Mouse (Mus musculus) kidney, embryonic 14.5 days (tissue): ENCODE results near the gene Dusp5. TPM values are rescaled to one million over a fixed set of nuclear protein-coding genes. Genes with fewer than 3 reads are reported as not detected.

Experiments used
- ATAC-seq: fragments of 200-750 bp; cut with Nextera tagmentation; 2 replicates; pipeline ENCODE4 v1.8.0; 2017; ENCODE audit warnings: moderate number of reproducible peaks, mild to moderate bottlenecking, moderate TSS enrichment, moderate library complexity; ENCODE audit not compliant: low FRiP score, low TSS enrichment
- H3K27ac ChIP-seq: fragments of 300-500 bp; sonication (generic); 2 replicates; pipeline ENCODE4 v1.5.1; 2014; ENCODE audit warnings: low read depth, mild to moderate bottlenecking, low read length, moderate library complexity, mixed read lengths
- H3K27me3 ChIP-seq: fragments of 300-500 bp; sonication (generic); 2 replicates; pipeline ENCODE4 v1.6.1; 2014; ENCODE audit warnings: mild to moderate bottlenecking, low read length; ENCODE audit not compliant: control insufficient read depth, insufficient read depth
- H3K36me3 ChIP-seq: fragments of 300-500 bp; sonication (generic); 2 replicates; pipeline ENCODE4 v1.6.1; 2014; ENCODE audit warnings: low read length, mixed read lengths; ENCODE audit not compliant: control insufficient read depth, insufficient read depth
- H3K4me1 ChIP-seq: fragments of 300-500 bp; sonication (generic); 2 replicates; pipeline ENCODE4 v1.6.1; 2014; ENCODE audit warnings: low read length, mixed read lengths; ENCODE audit not compliant: control insufficient read depth, insufficient read depth
- H3K4me2 ChIP-seq: fragments of 300-500 bp; sonication (generic); replicated peaks from 2 replicates; pipeline ENCODE4 v1.6.1; 2014; ENCODE audit warnings: low read depth, mild to moderate bottlenecking, low read length
- H3K4me3 ChIP-seq: fragments of 300-500 bp; sonication (generic); 2 replicates; pipeline ENCODE4 v1.5.1; 2014; ENCODE audit warnings: mild to moderate bottlenecking, low read length
- H3K9ac ChIP-seq: fragments of 300-500 bp; sonication (generic); 2 replicates; pipeline ENCODE4 v1.6.1; 2014; ENCODE audit warnings: low read depth, mild to moderate bottlenecking, low read length, moderate library complexity
- H3K9me3 ChIP-seq: fragments of 300-500 bp; sonication (generic); 2 replicates; pipeline ENCODE4 v1.6.1; 2016; ENCODE audit warnings: low read length; ENCODE audit not compliant: control insufficient read depth
- WGBS: fragments of 180-500 bp; shearing (Covaris S2); extraction: QIAGEN DNeasy Blood & Tissue Kit; methylation state at CpG from one replicate; pipeline ENCODE4 v1.1.7; 2014; 5-methylcytosine and 5-hydroxymethylcytosine counted together
- polyA plus RNA-seq: library from polyadenylated mRNA; unstranded; fragments of >200 nt; fragmentation: Nextera tagmentation; extraction: Ambion mirVana; gene quantifications from 2 replicates; pipeline ENCODE4 v1.2.1, GENCODE M21; 2014

The Dusp5 gene
- polyA plus RNA-seq, 1 experiment from 2014 or later, result 15.6 TPM

DNA sequence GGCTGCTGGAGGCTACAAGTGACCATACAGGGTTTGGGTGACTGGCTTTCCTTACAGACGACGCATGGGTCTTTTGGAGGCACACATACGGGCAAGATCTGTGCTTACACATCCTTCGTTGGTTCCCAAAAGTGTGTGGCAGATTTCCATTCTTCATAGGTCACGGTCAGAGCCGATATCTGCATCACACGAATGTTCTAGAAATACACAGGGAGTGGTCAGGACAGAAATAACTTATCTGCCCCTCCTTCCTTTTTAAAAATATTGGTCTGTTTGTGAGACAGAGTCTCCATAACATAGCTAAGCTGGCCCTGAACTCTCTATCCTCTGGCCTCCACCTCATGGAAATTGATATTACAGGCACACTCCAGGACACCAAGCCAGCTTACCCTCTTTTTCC, 24.7 kb upstream of the Dusp5 start:
- no peaks in the 10 kb centered on the region for H3K36me3 ChIP-seq
- WGBS, result 85% methylated on average over 7 of the region's 7 CpGs
- H3K4me2 ChIP-seq, result no peak overlapping the region
- H3K27me3 ChIP-seq, result no peaks in the 10 kb centered on the region
- no peak overlapping the region for H3K4me3 ChIP-seq
- H3K4me1 ChIP-seq, result peaks cover 9% of the 10 kb centered on the region; the same call in 1 of the 2 replicates
- no peaks in the 10 kb centered on the region for H3K9me3 ChIP-seq
- ATAC-seq, result no peak
- H3K27ac ChIP-seq, result no peak overlapping the region
- H3K9ac ChIP-seq, result no peak overlapping the region

DNA sequence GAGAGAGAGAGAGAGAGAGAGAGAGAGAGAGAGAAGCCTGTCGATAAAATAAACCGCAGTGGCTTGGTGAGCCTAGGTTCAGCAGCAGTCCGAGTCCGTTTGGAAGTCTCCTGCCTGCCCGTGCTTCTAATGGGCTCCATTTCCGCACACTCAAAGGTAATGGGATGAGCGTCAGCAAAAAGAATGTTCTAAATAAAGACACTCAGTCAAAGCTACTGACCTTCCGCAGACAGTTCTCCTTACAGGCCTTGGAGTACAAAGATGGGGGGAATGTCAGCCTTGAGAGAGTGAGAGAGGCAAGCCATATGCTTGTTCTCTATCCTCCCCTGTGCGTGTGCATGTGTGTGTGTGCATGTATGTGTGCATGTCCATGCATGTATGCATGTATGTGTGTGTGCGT, 23.2 kb upstream of the Dusp5 start:
- Histone ChIP-seq H3K27ac (no peak overlapping the region), H3K4me1 (peaks cover 12% of the 10 kb centered on the region; the same call in 1 of the 2 replicates), H3K27me3 (no peaks in the 10 kb centered on the region), H3K36me3 (no peaks in the 10 kb centered on the region), H3K9me3 (no peaks in the 10 kb centered on the region), H3K4me2 (no peak overlapping the region), H3K4me3 (no peak overlapping the region), H3K9ac (no peak overlapping the region)
- WGBS, result 78% methylated on average over 10 of the region's 10 CpGs
- no peak for ATAC-seq

DNA sequence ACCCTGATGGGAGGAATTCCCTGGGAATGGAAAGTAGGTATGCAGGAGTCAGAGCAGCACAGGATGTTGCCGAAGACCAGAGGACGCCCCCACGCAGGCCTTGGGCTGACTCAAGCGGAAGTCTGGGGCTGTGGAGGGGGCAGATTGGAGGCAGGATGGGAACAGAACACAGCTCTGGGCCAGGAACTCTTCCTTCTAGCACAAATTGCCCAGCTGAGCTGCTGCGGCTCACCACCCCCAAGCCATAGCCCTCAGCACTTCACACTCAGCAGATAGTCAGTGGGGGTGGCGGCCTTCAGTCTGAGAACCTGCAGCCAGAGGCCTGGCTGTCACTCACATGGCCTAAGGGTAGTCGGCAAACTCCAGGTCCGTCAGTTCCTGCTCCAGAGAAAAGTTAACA, 21.4 kb upstream of the Dusp5 start:
- Histone ChIP-seq H3K36me3 (no peaks in the 10 kb centered on the region), H3K4me1 (peaks cover 28% of the 10 kb centered on the region; the same call in 1 of the 2 replicates), H3K4me2 (no peak overlapping the region), H3K27ac (no peak overlapping the region), H3K27me3 (no peaks in the 10 kb centered on the region), H3K4me3 (no peak overlapping the region), H3K9me3 (no peaks in the 10 kb centered on the region), H3K9ac (no peak overlapping the region)
- 41% methylated on average over 8 of the region's 8 CpGs for WGBS
- ATAC-seq, result no peak

DNA sequence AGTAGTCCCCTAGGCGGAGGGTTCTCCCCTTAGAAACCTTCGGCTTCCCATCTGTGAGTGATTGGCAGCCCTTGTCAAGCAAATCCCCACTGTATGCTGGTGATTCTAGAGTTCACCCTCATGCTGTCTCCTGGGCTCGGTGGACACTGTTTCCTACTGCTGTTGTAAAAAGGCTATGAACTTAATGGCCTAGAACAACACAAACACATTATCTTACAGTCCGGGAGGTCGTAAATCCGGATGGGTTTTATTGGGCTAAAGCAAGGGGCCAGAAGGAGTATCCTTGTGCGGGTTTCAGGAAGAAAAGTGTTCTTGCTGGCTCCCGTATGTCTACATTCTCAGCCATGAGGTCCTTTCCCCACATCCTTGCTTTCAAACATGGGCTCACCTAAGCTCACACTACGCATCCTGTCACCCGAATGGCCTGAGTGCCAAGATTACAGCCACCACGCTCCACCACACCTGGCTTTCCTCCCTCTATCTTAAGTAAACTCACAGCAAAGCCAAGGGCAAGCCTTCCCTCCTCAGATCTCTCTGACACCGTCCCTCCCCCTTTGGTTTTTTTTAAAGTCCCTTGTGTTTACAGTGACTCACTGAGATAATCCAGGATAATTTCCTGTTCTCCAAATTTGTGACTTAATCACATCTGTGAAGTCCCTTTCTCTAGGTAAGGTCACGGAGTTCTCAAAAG, 17.5 kb upstream of the Dusp5 start:
- peak overlapping the region; percentile 38; the same call in 1 of the 2 replicates for H3K27ac ChIP-seq
- no peaks in the 10 kb centered on the region for H3K9me3 ChIP-seq
- no peak overlapping the region for H3K9ac ChIP-seq
- WGBS, result 8% methylated on average over 13 of the region's 13 CpGs
- no peak overlapping the region for H3K4me2 ChIP-seq
- no peaks in the 10 kb centered on the region for H3K36me3 ChIP-seq
- peaks cover 30% of the 10 kb centered on the region; the same call in 1 of the 2 replicates for H3K4me1 ChIP-seq
- ATAC-seq, result peak; percentile 85
- H3K4me3 ChIP-seq, result no peak overlapping the region
- H3K27me3 ChIP-seq, result no peaks in the 10 kb centered on the region

DNA sequence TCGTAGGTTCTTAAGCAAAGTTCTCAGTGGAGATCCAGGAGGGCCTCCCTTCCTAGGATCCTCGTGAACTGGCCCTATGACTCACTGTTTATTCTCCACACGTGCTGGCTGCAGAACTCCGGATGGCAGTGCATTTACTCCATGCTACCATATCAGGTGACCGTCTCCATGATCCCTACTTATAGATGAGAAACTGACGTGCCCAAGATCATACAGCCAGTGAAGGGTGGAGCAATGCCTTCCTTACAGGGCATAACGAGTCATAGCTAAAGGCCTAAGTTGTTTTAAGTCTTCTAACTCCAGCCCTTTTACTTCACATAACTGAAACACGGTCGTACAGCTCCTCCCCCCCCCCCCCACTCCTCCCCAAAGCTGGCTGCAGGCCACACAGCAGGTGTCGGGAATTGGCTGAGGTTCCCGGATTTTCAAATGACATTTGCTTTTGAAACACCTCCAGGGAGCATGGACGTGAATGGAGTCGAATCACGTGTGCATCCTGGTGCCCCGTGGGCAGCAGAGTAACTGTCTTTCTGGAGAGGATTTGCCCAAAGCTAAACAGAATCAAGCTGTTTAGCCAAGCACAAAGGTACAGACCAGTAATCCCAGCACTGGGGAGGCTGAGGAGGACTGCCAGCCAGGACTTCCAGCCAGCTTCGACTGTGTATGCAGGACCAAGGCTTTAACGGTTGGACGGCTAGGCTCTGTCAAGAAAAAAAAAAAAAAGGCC, 11.4 kb upstream of the Dusp5 start:
- no peak overlapping the region for H3K27ac ChIP-seq
- H3K4me1 ChIP-seq, result peaks cover 2% of the 10 kb centered on the region; the same call in 1 of the 2 replicates
- no peak for ATAC-seq
- no peak overlapping the region for H3K4me2 ChIP-seq
- no peaks in the 10 kb centered on the region for H3K9me3 ChIP-seq
- 46% methylated on average over 18 of the region's 18 CpGs for WGBS
- peaks cover 6% of the 10 kb centered on the region; the same call in 1 of the 2 replicates for H3K27me3 ChIP-seq
- no peaks in the 10 kb centered on the region for H3K36me3 ChIP-seq
- no peak overlapping the region for H3K9ac ChIP-seq
- H3K4me3 ChIP-seq, result no peak overlapping the region

DNA sequence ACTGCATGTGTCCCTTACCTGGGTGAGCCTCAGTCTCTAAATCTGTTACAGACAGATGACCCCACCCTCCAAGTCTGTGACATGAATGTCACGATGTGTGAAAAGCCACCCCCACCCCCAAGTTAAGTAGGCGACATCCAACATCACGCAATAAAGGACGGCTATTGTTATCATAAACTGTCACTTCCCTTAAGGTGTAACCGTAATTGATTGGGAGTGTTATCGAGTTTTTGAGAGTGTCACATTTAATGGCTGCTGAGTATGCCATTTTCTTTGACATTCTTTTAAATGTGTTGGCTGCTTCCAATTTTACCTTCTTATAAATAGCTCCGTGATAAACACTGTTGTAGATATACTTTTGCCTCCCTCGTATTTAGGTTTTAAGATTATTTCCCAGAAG, 9.4 kb upstream of the Dusp5 start:
- no peak for ATAC-seq
- WGBS, result 87% methylated on average over 8 of the region's 8 CpGs
- H3K27me3 ChIP-seq, result peaks cover 6% of the 10 kb centered on the region; the same call in 1 of the 2 replicates
- no peak overlapping the region for H3K27ac ChIP-seq
- no peaks in the 10 kb centered on the region for H3K4me1 ChIP-seq
- no peak overlapping the region for H3K9ac ChIP-seq
- no peaks in the 10 kb centered on the region for H3K9me3 ChIP-seq
- H3K4me2 ChIP-seq, result no peak overlapping the region
- no peaks in the 10 kb centered on the region for H3K36me3 ChIP-seq
- H3K4me3 ChIP-seq, result no peak overlapping the region

DNA sequence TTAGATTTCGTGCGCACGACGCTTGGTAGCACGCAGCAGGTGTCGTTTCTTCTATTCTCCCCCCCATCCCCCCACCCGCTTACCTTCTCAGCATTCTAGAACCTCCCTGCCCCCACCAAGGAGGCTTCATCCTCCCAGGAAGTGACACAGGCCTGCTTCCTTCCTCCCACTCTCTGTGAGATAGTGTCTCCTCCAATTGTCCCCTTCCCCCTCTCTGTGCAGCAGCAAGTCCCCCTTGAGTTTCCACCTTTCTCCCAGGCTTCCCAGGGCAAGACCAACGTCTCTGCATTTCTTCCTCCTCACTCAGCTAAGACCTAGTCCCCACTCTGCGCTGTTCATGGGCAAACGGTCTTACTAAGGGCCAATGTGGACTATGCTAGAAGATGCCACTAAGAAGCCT, 8.9 kb upstream of the Dusp5 start:
- peaks cover 6% of the 10 kb centered on the region; the same call in 1 of the 2 replicates for H3K27me3 ChIP-seq
- H3K4me1 ChIP-seq, result no peaks in the 10 kb centered on the region
- ATAC-seq, result no peak
- H3K4me3 ChIP-seq, result no peak overlapping the region
- 80% methylated on average over 10 of the region's 10 CpGs for WGBS
- no peak overlapping the region for H3K27ac ChIP-seq
- no peaks in the 10 kb centered on the region for H3K36me3 ChIP-seq
- no peaks in the 10 kb centered on the region for H3K9me3 ChIP-seq
- H3K4me2 ChIP-seq, result no peak overlapping the region
- no peak overlapping the region for H3K9ac ChIP-seq

DNA sequence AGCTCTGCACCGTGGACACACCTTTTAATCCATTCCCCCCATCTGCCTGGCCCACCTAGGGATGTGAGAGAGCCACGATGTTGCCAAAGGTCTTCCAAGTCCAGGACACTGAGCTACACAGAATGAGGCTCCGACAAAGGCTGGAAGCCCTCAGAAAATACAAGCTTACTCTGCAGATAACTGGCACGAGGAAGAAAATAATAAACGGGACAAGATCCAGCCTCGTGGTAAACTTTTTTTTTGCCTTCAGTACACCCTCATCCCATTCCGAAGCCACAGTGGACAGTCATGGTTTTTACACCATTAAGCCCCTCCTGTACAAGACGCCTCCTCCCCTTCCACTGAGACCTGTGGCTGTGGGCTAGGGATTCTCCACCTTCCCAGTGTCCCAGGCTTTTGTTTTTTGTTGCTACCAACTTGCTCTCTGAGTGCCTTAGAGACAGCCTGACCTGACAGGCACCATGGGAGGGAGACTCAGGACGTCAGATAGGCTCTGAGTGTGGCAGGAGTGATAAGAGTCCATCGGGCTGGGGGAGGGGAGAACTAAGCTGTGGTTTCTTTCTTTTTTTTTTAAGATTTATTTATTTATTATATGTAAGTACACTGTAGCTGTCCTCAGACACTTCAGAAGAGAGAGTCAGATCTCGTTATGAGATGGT, 7.6 kb upstream of the Dusp5 start:
- H3K9ac ChIP-seq, result no peak overlapping the region
- H3K4me1 ChIP-seq, result no peaks in the 10 kb centered on the region
- no peaks in the 10 kb centered on the region for H3K36me3 ChIP-seq
- ATAC-seq, result no peak
- no peak overlapping the region for H3K27ac ChIP-seq
- H3K27me3 ChIP-seq, result peaks cover 6% of the 10 kb centered on the region; the same call in 1 of the 2 replicates
- 61% methylated on average over 11 of the region's 11 CpGs for WGBS
- H3K9me3 ChIP-seq, result no peaks in the 10 kb centered on the region
- H3K4me2 ChIP-seq, result no peak overlapping the region
- H3K4me3 ChIP-seq, result no peak overlapping the region

DNA sequence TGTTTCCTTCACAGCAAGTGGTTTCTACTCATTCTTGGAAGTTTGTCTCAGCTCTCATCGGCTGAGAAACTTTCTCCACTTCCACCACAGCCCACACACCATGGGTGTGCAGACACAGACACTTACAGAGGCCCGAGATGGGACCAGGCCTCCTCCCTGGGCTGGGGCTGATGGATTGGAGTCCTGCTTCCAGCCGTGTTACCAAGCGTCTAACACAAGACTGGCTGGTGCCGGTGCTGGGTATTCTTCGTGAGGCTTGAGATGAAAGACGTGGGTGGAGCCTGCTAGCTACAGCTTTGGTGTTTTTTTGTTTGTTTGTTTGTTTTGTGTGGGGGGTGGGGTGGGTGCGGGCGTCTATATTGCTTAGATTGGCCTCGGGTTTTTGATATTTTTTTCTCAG, 1.4 kb upstream of the Dusp5 start:
- Histone ChIP-seq H3K27me3 (no peaks in the 10 kb centered on the region), H3K9ac (no peak overlapping the region), H3K4me2 (no peak overlapping the region), H3K36me3 (no peaks in the 10 kb centered on the region), H3K4me3 (no peak overlapping the region), H3K4me1 (peaks cover 21% of the 10 kb centered on the region), H3K9me3 (no peaks in the 10 kb centered on the region), H3K27ac (no peak overlapping the region)
- no peak for ATAC-seq
- WGBS, result 24% methylated on average over 10 of the region's 10 CpGs
